Mouse (Mus musculus) heart, adult 2 months (tissue): Measurements from ENCODE around the gene Epb41l4b. TPM values are rescaled to one million over a fixed set of nuclear protein-coding genes. Genes with fewer than 3 reads are reported as not detected.

Experiments
- DNase-seq, 2 experiments: peaks; one replicate each; pipeline ENCODE4 v3.0.0; 2021
- H3K27ac ChIP-seq: fragments of 200-600 bp; 2 replicates; pipeline ENCODE4 v1.8.1; 2022
- H3K27me3 ChIP-seq: fragments of 200-500 bp; 2 replicates; pipeline ENCODE4 v1.6.1; 2012; ENCODE audit warnings: mild to moderate bottlenecking, low read length, inconsistent platforms, mixed read lengths; ENCODE audit not compliant: control insufficient read depth, insufficient read depth
- H3K36me3 ChIP-seq: fragments of 200-500 bp; 2 replicates; pipeline ENCODE4 v1.6.1; 2012; ENCODE audit warnings: low read length, inconsistent platforms; ENCODE audit not compliant: control insufficient read depth, insufficient read depth
- H3K4me1 ChIP-seq: fragments of 200-500 bp; 2 replicates; pipeline ENCODE4 v1.6.1; 2011; ENCODE audit warnings: low read length; ENCODE audit not compliant: control insufficient read depth, insufficient read depth
- H3K4me3 ChIP-seq: fragments of 200-600 bp; 2 replicates; pipeline ENCODE4 v1.8.1; 2022
- H3K79me2 ChIP-seq: fragments of 200-500 bp; replicated peaks from 2 replicates; pipeline ENCODE4 v1.6.1; 2012; ENCODE audit warnings: mild to moderate bottlenecking, inconsistent platforms, low read length, moderate library complexity, mixed read lengths; ENCODE audit not compliant: control insufficient read depth, insufficient read depth
- H3K9ac ChIP-seq: fragments of 200-500 bp; 2 replicates; pipeline ENCODE4 v1.6.1; 2012; ENCODE audit warnings: low read depth, mild to moderate bottlenecking, control low read depth, inconsistent platforms, low read length, mixed read lengths
- CTCF ChIP-seq: fragments of 200-600 bp; IDR thresholded peaks from 2 replicates; pipeline ENCODE4 v1.8.1; 2022; ENCODE audit warnings: antibody characterized with exemption, mild to moderate bottlenecking, moderate library complexity
- EP300 ChIP-seq: fragments of 200-500 bp; IDR thresholded peaks from 2 replicates; pipeline ENCODE4 v1.6.1; 2011; ENCODE audit warnings: low read depth, low read length, control low read depth; ENCODE audit not compliant: insufficient read depth
- POLR2A ChIP-seq: fragments of 200-500 bp; IDR thresholded peaks from 2 replicates; pipeline ENCODE4 v1.6.1; 2011; ENCODE audit warnings: mild to moderate bottlenecking, low read depth, low read length, control low read depth; ENCODE audit not compliant: insufficient read depth
- WGBS: fragments of 180-500 bp; shearing (Covaris S2); methylation state at CpG from one replicate; pipeline ENCODE4 v1.1.7; 2018; 5-methylcytosine and 5-hydroxymethylcytosine counted together
- intact Hi-C: fragments of 180-260 bp; cut with DNase I; formaldehyde crosslinking; loops from one replicate; pipeline ENCODE4 v1.15.1; 2025
- polyA plus RNA-seq: library from polyadenylated mRNA; depleted of rRNA; stranded (reverse); fragments of >200 nt; gene quantifications from 2 replicates; pipeline ENCODE4 v1.2.3, GENCODE M21; 2012
- total RNA-seq, 2 experiments: library from RNA; stranded (reverse); gene quantifications; 2 replicates each; pipeline ENCODE4 v1.2.3; 2021

The Epb41l4b gene
- total and polyA plus RNA-seq, 3 experiments = 1.9 to 3.0 (median 2.6) TPM

GRCm38 (mm10) chr4:57183493-57183892 lies 40.3 kb upstream of the Epb41l4b start:
- peak in 1 of 2 experiments; percentile 19 for DNase-seq
- H3K4me3 ChIP-seq = no peak overlapping the region

GRCm38 (mm10) chr4:57181538-57181937 lies 38.3 kb upstream of the Epb41l4b start:
- Histone ChIP-seq H3K27me3 (no peaks in the 10 kb centered on the region), H3K27ac (no peak overlapping the region), H3K9ac (no peak overlapping the region), H3K4me3 (no peak overlapping the region), H3K36me3 (no peaks in the 10 kb centered on the region), H3K79me2 (no peaks in the 10 kb centered on the region), H3K4me1 (no peaks in the 10 kb centered on the region)
- DNase-seq = no peak
- TF ChIP-seq CTCF (peak; percentile 66), EP300 (no peak)
- 53% methylated on average over 1 of the region's 1 CpGs for WGBS
- intact Hi-C loops = no loop called here

More at GRCm38 (mm10) chr4:57183493-57183892, 40.3 kb upstream of the Epb41l4b start:
- TF ChIP-seq POLR2A (no peak), CTCF (no peak), EP300 (no peak)
- Histone ChIP-seq H3K9ac (no peak overlapping the region), H3K4me1 (no peaks in the 10 kb centered on the region), H3K79me2 (no peaks in the 10 kb centered on the region), H3K36me3 (no peaks in the 10 kb centered on the region), H3K27me3 (no peaks in the 10 kb centered on the region), H3K27ac (no peak overlapping the region)
- 63% methylated on average over 4 of the region's 4 CpGs for WGBS
- intact Hi-C loops = no loop called here

GRCm38 (mm10) chr4:57178881-57179280 lies 35.6 kb upstream of the Epb41l4b start:
- no peak overlapping the region for H3K4me3 ChIP-seq
- intact Hi-C loops = no loop called here
- H3K9ac ChIP-seq = no peak overlapping the region
- no peak overlapping the region for H3K27ac ChIP-seq
- no peaks in the 10 kb centered on the region for H3K79me2 ChIP-seq
- no peaks in the 10 kb centered on the region for H3K27me3 ChIP-seq
- DNase-seq = no peak
- TF ChIP-seq POLR2A (no peak), EP300 (no peak), CTCF (no peak)
- WGBS = 80% methylated on average over 4 of the region's 4 CpGs
- H3K36me3 ChIP-seq = no peaks in the 10 kb centered on the region
- no peaks in the 10 kb centered on the region for H3K4me1 ChIP-seq

- no peaks in the 10 kb centered on the region for H3K4me1 ChIP-seq
- no peaks in the 10 kb centered on the region for H3K36me3 ChIP-seq
- no peaks in the 10 kb centered on the region for H3K27me3 ChIP-seq
- no peak overlapping the region for H3K27ac ChIP-seq
- no peak for TF ChIP-seq CTCF
- no peak for TF ChIP-seq POLR2A
- TF ChIP-seq EP300 = no peak
- no peaks in the 10 kb centered on the region for H3K79me2 ChIP-seq
- WGBS = 45% methylated on average over 10 of the region's 10 CpGs
- DNase-seq = no peak
- intact Hi-C loops = no loop called here
- no peak overlapping the region for H3K4me3 ChIP-seq
- no peak overlapping the region for H3K9ac ChIP-seq
These were observed 32.1 kb upstream of the Epb41l4b start for GRCm38 (mm10) chr4:57175329-57175728.

GRCm38 (mm10) chr4:57172861-57173260 lies 29.6 kb upstream of the Epb41l4b start:
- H3K36me3 ChIP-seq = no peaks in the 10 kb centered on the region
- H3K9ac ChIP-seq = no peak overlapping the region
- H3K27me3 ChIP-seq = no peaks in the 10 kb centered on the region
- no peak overlapping the region for H3K4me3 ChIP-seq
- intact Hi-C loops = no loop called here
- no peak for DNase-seq
- H3K4me1 ChIP-seq = no peaks in the 10 kb centered on the region
- no peak for TF ChIP-seq CTCF
- TF ChIP-seq POLR2A = no peak
- TF ChIP-seq EP300 = no peak
- WGBS = 43% methylated on average over 8 of the region's 8 CpGs
- H3K79me2 ChIP-seq = no peaks in the 10 kb centered on the region
- no peak overlapping the region for H3K27ac ChIP-seq

- intact Hi-C loops = no loop called here
- Histone ChIP-seq H3K36me3 (no peaks in the 10 kb centered on the region), H3K27me3 (no peaks in the 10 kb centered on the region), H3K27ac (peak overlapping the region; percentile 36), H3K4me3 (no peak overlapping the region), H3K79me2 (no peaks in the 10 kb centered on the region), H3K4me1 (no peaks in the 10 kb centered on the region), H3K9ac (no peak overlapping the region)
- peak in 1 of 2 experiments; percentile 17 for DNase-seq
- TF ChIP-seq POLR2A (no peak), CTCF (no peak), EP300 (no peak)
- WGBS = 14% methylated on average over 5 of the region's 5 CpGs
These were observed 28.6 kb upstream of the Epb41l4b start for GRCm38 (mm10) chr4:57171817-57172216.
